Mouse (Mus musculus): ENCODE measurements at regions not wholly inside any gene's neighbourhood (a gene's known extent, or its start where the extent isn't known, plus 50 kb on each side); places are given as distances from the start of the nearest gene placed in this dataset.

DNA sequence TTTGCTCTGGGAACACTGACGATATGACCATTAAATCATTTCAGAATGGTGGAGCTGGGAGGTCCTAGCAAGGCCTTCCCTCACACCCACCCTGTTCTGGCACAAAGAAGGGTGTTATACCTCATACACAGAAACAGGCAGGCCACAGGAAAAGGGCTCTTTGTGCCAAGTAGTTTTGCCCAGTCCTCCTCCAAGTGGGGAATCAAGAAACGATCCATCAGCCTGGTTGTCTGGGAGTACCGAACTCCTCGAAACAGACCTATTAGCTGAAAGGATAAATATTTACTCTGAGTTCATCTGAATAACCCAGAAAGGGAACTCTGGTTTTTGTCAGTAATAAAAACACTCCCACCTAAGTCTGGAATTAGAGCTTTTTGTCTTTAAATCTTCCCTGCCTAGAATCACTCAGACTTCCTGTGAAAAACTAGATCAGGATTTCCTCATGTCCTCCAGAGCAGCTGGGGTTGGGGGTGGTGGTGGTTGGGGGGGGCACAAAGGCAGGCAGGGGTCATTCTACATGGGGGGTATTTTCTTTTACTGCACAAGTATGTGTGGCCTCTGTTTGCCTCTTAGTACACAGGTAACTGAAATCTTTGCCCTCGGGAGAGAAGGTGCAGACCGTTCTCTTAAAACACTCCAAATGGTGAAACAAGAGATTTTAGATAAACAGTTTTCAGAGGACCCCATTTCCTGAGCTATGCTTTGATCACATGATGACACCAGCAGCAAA, 681.3 kb downstream of the Gsdmc2 start:
- DNase-seq, result no peak

DNA sequence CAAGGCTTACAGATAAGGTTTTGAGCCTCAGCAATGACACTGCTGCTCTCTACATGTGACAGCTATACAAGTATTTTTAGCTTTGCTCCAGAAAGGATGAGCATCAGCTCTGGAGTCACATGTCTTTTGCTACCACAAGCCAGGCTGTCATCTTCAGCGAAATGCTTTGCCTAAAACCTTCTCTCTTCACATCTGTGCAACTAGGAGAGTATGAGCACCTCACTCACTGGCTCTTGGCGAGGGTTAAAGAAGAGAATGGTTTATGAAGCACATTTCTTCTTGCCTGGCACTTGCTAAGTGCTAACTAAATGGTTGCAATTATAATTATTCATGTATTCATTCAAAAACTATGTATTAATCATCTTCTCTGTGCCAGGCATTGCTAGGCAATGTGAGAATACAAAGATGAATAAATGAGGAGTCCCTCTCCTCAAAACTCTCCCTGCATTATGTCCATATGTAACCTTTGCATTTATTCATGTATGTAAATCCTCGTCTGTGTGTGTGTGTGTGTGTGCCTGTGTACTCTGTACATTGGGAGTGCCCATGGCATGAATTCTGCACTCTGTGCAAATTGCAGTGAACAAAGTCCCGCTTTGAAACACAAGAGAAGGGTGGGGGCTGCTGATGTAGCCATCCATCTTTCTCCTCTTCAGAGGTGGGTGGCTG, 682.0 kb downstream of the Gsdmc2 start:
- DNase-seq, result no peak

DNA sequence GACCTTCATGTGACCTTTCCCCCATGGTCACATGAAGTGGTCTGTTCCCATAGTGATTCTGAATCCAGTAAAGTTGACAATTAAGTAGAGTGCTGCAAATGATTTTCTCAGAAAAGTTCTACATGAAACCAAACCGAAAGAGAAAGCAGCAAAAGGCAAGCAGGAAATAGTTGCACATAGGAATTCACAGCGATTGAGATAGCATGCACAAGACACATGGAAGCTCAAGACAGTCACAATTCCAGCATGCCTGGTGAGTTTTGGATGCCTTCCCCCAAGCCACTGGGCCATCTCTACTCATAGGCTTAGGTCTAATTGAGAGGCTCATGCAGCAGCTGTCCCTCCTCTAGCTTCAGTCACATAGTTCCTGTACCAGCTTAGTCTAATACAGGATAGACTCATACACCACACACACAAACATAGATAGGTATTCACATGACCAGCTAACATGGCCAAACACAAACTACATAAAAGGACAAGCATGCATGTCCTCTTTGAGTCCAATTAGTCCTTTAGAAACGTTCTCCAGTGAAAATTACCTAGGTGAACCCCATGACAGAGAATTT, 721.8 kb downstream of the Gsdmc2 start:
- DNase-seq, result no peak

DNA sequence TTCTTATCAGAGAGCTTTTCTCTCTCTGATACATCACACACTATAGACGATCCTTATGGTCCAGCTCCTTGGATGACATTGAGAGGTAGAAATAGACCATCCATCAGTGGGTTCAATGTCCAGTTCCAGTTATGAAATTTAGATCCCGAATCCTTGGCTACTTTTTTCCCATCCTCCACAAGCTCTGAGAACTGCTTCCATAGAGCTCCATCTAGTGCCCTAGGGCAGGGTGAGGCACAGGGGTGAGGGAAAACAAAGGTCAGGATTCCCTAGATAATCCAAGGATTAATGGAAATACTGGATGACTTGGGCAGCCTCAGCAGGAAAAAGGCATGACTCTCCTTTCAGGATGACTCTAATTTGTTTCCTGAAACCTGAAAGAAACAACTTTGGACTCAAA, 732.1 kb downstream of the Gsdmc2 start:
- no peak for DNase-seq

DNA sequence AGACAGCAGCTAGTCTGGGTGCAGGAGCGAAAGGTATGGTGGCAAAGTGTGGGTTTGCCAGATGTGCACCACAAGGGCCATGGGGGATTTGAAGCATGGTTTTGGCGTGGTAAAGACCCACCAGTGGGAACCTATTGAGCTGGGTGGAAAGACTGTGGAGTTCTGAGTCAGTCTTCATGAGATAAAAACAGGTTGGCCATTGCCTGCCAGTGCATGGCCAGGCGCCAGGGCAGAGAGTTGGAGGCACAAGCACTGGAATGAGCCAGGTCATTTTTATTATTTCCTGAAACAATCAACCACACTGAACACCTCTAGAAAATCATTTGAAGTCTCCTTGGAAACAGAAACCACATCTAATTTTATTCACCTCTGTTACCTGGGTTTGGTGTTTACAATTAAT, 744.9 kb downstream of the Gsdmc2 start:
- no peak for DNase-seq

DNA sequence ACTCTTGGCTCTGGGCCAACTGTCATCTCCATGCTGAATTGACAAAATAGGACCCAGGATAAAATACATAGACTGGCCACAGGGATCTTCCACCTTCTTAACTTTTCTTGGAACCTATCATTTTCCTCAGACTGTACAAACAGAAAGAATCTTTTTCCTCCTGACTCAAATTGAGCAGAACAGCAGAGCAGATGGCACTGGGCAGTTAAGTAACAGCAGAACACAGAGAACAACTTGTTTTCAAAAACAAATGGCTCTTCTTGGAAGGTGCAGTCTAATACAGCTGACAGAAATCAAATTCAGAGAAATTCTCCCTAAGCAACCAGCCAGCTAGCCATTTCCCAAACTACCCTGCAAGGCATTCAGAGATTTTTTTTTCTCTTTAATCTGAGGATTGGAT, 763.0 kb downstream of the Gsdmc2 start:
- DNase-seq, result no peak

DNA sequence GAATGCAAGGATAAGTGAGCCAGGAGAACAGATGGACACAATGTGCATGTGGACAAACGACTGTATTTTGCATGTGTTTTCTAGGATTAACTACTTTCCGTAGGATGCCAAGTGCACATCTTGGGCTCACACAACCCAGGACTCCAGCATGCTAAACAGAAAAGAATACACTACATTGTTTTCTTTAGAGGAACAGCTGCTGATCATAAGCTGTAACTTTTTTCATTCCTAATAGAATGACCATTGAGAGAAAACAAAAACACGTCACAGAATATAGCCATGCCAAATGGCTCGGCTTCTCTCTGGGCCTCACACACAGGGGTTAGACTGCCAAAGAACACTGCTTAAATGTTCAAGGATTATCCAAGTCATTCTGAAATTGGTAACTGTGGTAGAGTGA, 765.2 kb downstream of the Gsdmc2 start:
- DNase-seq, result no peak

DNA sequence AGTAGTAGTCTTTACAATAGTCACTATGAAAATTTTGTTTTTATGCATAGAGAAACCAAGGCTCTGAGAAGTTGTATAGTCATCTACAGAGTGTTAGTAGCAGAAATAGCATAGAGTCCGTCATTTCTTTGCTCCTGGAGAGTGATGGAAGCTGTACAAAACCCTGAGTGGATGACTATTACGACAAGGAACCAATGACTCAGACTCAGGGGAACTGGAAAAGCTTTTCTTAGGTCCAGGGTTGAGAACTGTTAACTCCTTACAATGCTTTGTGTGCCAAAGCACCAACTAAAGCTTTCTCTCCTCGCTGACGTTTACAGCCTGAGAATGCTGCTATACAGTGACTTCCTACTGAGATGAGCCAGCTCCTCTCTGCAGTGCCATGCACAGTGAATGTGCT, 773.1 kb downstream of the Gsdmc2 start:
- no peak for DNase-seq

DNA sequence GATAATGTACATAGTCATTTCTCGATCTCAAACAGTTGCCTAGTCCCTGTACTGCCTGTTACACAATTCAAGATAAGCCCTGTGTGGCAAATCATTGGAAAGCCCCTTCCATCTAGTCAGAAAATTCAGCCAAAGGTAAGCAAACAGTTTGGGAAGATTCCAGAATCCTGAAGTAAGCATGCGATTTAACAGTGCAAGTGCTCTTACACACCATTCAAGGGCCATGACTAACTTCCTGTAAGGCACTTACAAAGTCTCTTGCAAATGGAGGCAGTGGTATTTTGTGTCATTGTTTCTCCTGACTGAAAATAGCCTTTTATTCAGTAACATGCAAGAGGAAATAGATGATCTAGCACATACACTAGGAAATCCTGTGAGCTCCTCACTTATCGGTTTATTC, 777.9 kb downstream of the Gsdmc2 start:
- no peak for DNase-seq

DNA sequence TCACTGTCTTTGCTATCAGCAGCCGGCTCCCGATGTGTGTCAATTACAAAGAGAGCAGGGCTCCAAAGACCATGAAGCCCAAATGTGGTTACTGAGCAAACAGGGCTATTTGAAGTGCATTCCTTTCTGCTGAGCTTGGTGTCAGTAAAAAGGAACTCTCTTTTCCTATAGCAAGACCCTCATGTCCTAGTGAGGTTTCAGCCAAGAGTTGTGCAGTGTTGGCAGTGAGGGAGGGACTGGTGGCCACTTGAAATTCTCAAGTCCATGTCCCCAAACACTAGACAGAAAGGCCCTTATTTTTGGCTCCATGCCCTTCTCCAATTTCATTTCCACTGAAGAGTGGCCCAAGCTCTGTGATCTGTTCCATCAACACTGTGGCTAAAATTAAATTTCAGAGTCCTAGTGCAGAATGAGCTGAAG, 778.9 kb downstream of the Gsdmc2 start:
- no peak for DNase-seq

DNA sequence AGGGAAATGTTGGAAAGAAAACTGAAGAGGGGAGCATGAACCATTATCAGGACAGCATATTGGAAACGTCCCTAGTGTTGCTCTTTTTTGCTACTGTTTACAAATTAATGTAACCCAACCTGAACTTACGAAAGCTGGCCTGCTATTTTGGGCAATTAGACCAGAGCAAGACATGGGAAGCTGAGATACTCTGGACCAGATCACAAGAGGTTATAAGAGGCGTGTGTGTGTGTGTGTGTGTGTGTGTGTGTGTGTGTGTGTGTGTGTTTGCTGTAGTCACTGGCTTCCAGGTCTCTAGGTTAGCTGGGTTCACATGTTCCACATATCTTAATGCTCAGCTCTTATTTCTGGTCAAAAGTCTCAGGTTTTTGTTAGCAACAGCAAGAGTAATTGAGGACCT, 783.1 kb downstream of the Gsdmc2 start:
- no peak for DNase-seq

DNA sequence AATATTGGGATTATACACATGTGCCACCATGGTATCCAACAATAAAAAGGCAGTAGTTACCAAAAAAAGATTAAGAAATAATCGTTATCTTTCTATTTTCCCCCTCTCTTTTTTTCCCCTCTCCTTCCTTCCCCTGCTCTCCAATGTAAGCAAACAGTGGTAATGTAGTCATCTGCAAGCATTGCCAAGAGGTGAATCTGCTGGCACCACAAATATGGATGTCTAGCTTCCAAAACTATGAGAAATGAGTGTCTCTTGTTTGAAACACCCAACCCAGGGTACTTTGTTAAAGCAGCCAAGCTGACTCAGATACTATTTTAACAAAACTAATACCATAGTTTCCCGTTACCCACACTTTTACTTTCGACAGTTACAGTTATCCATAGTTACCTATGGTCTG, 784.2 kb downstream of the Gsdmc2 start:
- DNase-seq, result no peak

DNA sequence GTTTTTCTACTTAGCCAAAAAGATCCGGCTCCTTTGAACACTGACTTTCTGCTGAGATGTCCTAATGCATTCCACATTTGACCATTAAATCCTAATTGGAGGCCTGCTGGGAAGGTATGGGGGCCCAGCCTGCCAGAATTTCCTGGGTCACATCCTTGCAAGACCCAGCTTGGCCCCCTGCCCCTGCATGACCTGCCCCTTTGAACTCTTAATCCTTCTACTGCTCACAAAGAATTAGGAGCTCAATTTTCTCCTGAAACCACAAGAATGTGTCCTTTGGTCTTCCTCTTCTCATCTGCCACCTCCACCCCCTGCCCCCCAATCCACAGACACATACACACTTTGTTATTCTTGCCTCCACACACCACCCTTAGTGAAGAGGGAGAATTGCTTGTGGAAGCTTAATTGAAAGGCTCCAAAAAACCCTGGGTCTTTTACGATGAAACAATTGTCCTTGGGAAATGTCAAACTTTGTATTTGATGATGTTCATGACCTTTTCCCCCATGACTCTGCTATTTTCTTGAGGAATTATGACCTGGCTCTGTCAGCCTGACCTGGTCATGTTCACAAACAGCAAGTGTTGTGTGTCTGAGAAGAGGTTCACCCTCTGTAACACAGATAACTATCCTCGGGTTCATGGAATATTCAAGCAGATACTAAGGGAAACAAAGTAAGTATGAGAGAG, 792.3 kb downstream of the Gsdmc2 start:
- DNase-seq, result no peak

DNA sequence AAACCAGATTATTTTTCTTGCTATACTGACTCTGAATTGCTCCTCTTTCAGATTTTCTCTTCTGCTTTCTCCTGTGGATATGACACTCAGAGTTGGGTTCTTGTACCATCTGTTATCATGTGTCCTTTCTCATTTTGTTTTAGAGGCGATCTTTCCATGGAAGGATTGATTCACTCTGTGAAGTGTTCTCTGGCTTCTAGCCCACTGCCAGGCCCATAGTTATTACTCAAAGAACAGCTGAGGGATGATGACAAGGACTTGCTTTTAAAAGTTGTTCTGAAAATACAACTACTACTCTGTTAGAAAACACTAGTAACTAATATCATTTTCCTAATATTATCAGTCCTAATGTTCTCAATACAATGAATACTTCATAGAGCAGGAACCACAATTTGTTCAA, 794.9 kb downstream of the Gsdmc2 start:
- DNase-seq, result no peak

DNA sequence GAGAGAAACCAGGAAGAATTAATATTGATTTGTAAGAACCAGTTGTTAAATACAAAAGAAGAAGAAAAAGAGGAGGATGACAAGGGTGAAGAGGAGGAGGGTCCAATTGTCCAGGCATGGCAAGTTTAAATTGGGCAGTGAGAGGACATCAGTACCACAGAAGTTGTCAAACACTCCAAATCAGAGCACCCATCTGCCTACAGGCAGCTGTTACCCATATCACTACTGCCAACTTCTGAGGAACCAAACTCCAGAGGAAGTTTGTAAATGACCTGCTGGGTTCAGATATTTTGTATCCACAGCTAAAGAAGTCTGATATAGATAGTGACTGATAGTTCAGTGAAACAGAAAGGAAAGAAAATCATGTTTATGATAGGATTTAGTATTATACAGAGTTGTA, 802.6 kb downstream of the Gsdmc2 start:
- DNase-seq, result no peak

DNA sequence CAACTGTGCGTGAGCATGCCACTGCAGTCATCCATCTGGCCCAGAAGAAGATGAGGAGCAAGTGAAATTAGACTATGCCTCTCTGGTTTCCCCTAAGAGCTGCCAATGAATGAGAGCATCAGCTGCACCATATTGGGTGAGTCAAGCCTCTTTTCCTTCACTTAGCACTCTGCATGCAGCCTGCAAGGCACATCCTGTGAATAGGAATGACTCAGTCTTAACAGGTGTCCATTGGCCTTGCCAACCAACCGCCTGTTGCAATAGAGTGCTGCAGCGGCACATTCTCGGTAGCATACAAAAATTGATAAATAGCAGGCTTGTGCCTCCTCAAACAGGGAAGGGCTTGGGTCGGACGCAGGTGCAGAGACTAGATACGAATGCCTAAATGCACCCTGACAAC, 808.7 kb downstream of the Gsdmc2 start:
- no peak for DNase-seq

DNA sequence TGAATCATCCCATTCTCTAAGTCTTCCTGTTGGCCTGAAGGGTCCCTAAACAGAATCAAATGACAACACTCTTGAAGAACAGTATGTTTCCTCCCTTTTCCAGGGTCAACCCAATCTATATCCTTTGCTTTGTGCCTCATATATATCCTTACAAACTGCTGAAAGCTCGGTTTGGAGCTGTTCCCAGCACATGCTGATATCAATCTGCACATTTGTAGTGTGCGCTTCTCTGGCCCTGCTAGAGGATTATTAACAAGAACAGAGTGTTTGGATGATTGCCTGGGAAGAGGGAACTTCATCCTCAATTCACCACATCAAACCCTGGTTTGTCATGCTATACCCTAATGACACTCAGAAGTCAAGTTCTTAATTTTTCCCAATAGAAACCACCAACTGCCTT, 824.2 kb downstream of the Gsdmc2 start:
- no peak for DNase-seq

DNA sequence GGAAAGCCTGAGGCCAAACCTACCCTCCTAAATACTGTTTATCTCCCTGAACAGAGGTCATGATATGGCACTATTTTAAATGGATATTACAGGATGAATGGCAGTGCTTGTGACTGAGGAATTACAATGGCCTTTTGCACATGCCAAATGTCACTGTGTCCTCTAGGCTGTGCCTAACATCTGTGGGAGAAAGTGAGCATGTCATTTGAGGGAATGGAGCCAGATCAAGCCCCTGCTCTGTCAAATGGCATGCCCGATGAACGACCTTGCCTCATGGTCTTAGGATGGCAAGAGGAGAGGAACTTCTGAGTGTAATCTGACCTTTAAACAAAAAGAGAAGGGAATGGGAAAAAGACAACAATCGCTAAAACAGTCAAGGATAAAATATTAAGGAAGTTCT, 827.0 kb downstream of the Gsdmc2 start:
- DNase-seq, result no peak

DNA sequence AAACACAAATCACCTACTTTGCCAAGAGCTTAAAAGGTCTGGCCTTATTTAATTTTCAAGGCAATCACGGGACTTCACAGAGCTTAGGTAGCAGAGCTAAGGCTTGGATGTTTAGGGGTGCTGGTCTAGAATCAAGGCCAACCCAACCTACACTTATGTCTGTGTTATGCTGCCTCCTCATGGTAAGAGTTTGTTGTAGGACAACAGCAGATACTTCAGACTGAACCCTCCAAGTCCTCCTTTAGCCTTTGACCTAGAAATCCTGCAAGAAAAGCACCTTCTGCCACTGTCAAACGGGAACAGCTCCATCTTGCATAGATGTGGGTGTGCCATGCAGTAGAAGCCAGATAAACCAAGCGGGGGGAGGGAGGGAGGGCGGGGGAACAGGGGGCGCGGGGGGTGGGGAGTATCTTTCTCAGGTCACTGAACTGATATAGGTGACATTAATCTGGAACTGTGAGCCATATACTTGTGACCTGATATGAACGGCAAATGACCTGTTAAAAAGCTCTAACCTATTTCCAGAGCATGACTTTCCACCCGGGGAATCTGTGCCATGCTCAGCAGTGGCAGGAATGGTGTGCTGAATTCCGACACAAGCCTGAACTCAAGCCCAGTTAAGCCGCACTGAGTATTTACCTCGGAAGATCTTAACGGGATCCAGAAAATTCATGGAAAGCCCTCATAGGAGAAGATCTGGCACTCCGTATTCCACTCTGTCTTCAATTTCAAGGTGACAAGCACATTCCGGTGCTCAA, 838.3 kb downstream of the Gsdmc2 start:
- DNase-seq, result no peak

DNA sequence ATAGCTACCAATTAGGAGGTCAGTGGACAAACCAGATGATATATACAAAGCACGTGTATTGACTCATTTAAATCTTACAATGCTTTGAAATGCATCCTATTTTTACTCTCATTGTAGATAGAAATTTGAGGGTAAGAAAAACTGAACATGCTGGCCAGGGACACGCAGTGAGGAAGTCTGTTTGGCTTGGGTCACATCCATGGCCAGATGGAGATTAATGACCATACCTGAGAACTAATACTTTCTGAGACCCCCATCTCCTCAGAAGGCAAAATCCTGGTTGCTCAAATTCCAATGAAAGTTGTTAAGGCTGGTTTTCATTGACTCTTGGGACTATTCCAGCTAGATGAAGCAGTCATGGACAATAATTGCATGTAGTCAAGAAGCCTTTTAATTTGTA, 850.3 kb downstream of the Gsdmc2 start:
- DNase-seq, result no peak

DNA sequence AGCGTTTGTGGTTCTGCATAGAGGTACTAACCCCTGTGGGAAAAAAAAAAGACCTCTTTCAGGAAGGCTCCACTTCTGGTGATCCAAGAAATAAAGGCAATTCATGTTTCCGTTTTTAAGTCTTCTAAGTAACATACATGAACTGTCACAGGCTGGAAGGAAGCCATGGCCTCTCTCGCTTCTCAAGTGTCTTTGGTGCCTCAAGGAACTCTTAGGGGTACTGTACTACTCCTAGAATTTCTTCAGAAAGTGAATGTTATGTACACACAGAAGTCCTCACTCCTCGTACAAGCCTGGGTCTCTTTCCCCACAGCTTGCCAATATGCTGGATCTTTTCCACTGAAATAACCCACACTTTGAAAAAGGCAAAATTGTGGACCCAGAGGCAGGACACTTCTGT, 858.1 kb downstream of the Gsdmc2 start:
- no peak for DNase-seq

DNA sequence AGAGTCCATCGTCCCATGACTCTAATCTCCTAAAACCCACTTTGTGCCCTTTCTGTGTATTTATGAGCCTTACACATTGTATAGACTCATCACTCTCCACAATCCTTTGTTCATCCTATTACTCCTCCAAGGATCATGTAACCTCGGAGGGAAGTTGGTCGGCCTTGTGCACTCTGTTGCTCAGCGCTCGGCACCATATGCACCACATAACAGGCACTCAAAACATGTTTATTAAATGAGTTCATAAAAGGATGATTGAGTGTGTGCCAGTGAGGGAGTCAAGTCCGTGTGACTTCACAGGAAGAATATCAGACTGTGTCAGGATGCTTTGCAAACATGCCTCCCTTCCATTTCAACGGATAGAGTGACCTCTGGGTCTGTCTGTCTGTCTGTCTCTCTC, 858.8 kb downstream of the Gsdmc2 start:
- no peak for DNase-seq

DNA sequence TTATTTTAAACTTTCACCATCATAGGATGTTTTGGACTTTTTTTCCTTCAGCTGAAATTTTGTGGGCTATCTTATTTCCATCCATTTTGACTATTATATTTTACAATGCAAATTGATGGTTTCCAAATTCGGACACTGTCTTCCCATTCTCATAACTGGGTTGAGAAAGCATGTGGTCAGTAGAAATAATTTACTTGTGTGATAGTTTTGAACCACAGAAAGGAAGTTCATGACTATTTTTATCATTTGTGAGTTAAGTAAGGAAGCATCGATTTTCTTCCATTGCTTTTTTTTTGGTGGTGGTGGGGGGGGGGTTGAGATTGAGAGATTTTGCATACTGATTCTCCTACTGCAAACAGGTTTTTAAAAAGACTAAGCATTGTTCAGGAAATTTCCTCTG, 874.4 kb downstream of the Gsdmc2 start:
- no peak for DNase-seq

Data from kidney, adult 18-20 months (tissue).